Mouse (Mus musculus): Measurements from ENCODE around the gene Ssbp2.

- TF ChIP-seq POLR2A (IDR thresholded peaks at IDR 0.05; ENCODE audit: borderline replicate concordance, insufficient read depth, low read length) (no peak), CTCF (IDR thresholded peaks at IDR 0.05; ENCODE audit: borderline replicate concordance, insufficient read depth, low read depth, low read length) (no peak)
Measured at GRCm38 (mm10) chr13:91690118-91690517, 230.0 kb downstream of the Ssbp2 start.
